Mouse (Mus musculus) olfactory bulb, adult 2 months (tissue): ENCODE results near the gene Trib2. TPM values are rescaled to one million over a fixed set of nuclear protein-coding genes. Genes with fewer than 3 reads are reported as not detected.

Experiments
- H3K27ac ChIP-seq: fragments of 200-500 bp; 2 replicates; pipeline ENCODE4 v1.5.1; 2012; ENCODE audit warnings: low read depth, low read length; ENCODE audit not compliant: insufficient read depth
- H3K4me1 ChIP-seq: fragments of 200-500 bp; 2 replicates; pipeline ENCODE4 v1.6.1; 2012; ENCODE audit warnings: low read length; ENCODE audit not compliant: control insufficient read depth, insufficient read depth
- H3K4me3 ChIP-seq: fragments of 200-500 bp; 2 replicates; pipeline ENCODE4 v1.5.1; 2012; ENCODE audit warnings: mild to moderate bottlenecking, low read depth, low read length, moderate library complexity; ENCODE audit not compliant: insufficient read depth
- CTCF ChIP-seq: fragments of 200-500 bp; IDR thresholded peaks from 2 replicates; pipeline ENCODE4 v1.5.1; 2012; ENCODE audit warnings: low read depth, mild to moderate bottlenecking, low read length, moderate library complexity; ENCODE audit not compliant: insufficient read depth
- POLR2A ChIP-seq: fragments of 200-500 bp; IDR thresholded peaks from 2 replicates; pipeline ENCODE4 v1.6.1; 2012; ENCODE audit warnings: mild to moderate bottlenecking, low read depth, low read length, moderate library complexity; ENCODE audit not compliant: insufficient read depth
- WGBS: fragments of 180-500 bp; shearing (Covaris S2); methylation state at CpG from one replicate; pipeline ENCODE4 v1.1.7; 2018; 5-methylcytosine and 5-hydroxymethylcytosine counted together
- polyA plus RNA-seq: library from polyadenylated mRNA; stranded (reverse); fragments of >200 nt; gene quantifications from 2 replicates; pipeline ENCODE4 v1.2.4, GENCODE M21; 2012; ENCODE audit warnings: low replicate concordance; ENCODE audit not compliant: missing spikeins, insufficient read depth, insufficient read length

Gene Trib2
- not detected in 2 replicates for polyA plus RNA-seq

GRCm38 (mm10) chr12:15816740-15817178, at the start of gene Trib2:
Gene Trib2 (minus strand): TSS chr12:15816922.
- WGBS = under 1% methylated on average over 50 of the region's 50 CpGs
- peak within 1 kb of the TSS; percentile 82 for H3K27ac ChIP-seq
- peaks cover 8% of the 10 kb centered on the region; the same call in 1 of the 2 replicates for H3K4me1 ChIP-seq
- TF ChIP-seq POLR2A = peak; percentile 58
- peak; percentile 66; the same call in 1 of the 2 replicates for TF ChIP-seq CTCF
- peak within 1 kb of the TSS; percentile 76 for H3K4me3 ChIP-seq

GRCm38 (mm10) chr12:15858005-15858404, 41.3 kb upstream of the Trib2 start:
- Histone ChIP-seq H3K4me3 (no peak overlapping the region), H3K4me1 (no peaks in the 10 kb centered on the region), H3K27ac (no peak overlapping the region)
- no peak for TF ChIP-seq POLR2A
- TF ChIP-seq CTCF = no peak
- 82% methylated on average over 4 of the region's 4 CpGs for WGBS

GRCm38 (mm10) chr12:15855891-15856290, 39.2 kb upstream of the Trib2 start:
- WGBS = 95% methylated on average over 5 of the region's 5 CpGs
- Histone ChIP-seq H3K27ac (no peak overlapping the region), H3K4me3 (no peak overlapping the region), H3K4me1 (no peaks in the 10 kb centered on the region)
- TF ChIP-seq CTCF (no peak), POLR2A (no peak)

- H3K4me1 ChIP-seq = no peaks in the 10 kb centered on the region; the same call in 1 of the 2 replicates
- TF ChIP-seq CTCF (no peak), POLR2A (no peak)
- 62% methylated on average over 4 of the region's 4 CpGs for WGBS
- H3K4me3 ChIP-seq = no peak overlapping the region
- H3K27ac ChIP-seq = no peak overlapping the region
These were observed 36.1 kb upstream of the Trib2 start for GRCm38 (mm10) chr12:15852781-15853180.

GRCm38 (mm10) chr12:15852031-15852430, 35.3 kb upstream of the Trib2 start:
- WGBS = 88% methylated on average over 4 of the region's 4 CpGs
- no peaks in the 10 kb centered on the region; the same call in 1 of the 2 replicates for H3K4me1 ChIP-seq
- TF ChIP-seq POLR2A (no peak), CTCF (no peak)
- no peak overlapping the region for H3K27ac ChIP-seq
- no peak overlapping the region for H3K4me3 ChIP-seq

GRCm38 (mm10) chr12:15850441-15850895, 33.7 kb upstream of the Trib2 start:
- WGBS = 61% methylated on average over 8 of the region's 8 CpGs
- Histone ChIP-seq H3K4me1 (no peaks in the 10 kb centered on the region; the same call in 1 of the 2 replicates), H3K4me3 (no peak overlapping the region), H3K27ac (no peak overlapping the region)
- TF ChIP-seq POLR2A (no peak), CTCF (no peak)

- no peaks in the 10 kb centered on the region; the same call in none of the 2 replicates for H3K4me1 ChIP-seq
These were observed 33.2 kb upstream of the Trib2 start for GRCm38 (mm10) chr12:15849861-15850294.

GRCm38 (mm10) chr12:15848391-15848790, 31.7 kb upstream of the Trib2 start:
- 94% methylated on average over 4 of the region's 4 CpGs for WGBS
- TF ChIP-seq POLR2A (no peak), CTCF (no peak)
- Histone ChIP-seq H3K4me1 (no peaks in the 10 kb centered on the region; the same call in none of the 2 replicates), H3K27ac (no peak overlapping the region), H3K4me3 (no peak overlapping the region)

More at GRCm38 (mm10) chr12:15849861-15850294, 33.2 kb upstream of the Trib2 start:
- 67% methylated on average over 3 of the region's 3 CpGs for WGBS
- Histone ChIP-seq H3K4me3 (no peak overlapping the region), H3K27ac (no peak overlapping the region)
- TF ChIP-seq CTCF = no peak
- TF ChIP-seq POLR2A = no peak

- 64% methylated on average over 3 of the region's 3 CpGs for WGBS
- TF ChIP-seq CTCF (no peak), POLR2A (no peak)
- Histone ChIP-seq H3K4me3 (no peak overlapping the region), H3K4me1 (no peaks in the 10 kb centered on the region; the same call in 1 of the 2 replicates), H3K27ac (no peak overlapping the region)
These were observed 28.0 kb upstream of the Trib2 start for GRCm38 (mm10) chr12:15844701-15845100.
